ENCODE assay signal across 8 mouse cellular contexts in the genomic region with DNA sequence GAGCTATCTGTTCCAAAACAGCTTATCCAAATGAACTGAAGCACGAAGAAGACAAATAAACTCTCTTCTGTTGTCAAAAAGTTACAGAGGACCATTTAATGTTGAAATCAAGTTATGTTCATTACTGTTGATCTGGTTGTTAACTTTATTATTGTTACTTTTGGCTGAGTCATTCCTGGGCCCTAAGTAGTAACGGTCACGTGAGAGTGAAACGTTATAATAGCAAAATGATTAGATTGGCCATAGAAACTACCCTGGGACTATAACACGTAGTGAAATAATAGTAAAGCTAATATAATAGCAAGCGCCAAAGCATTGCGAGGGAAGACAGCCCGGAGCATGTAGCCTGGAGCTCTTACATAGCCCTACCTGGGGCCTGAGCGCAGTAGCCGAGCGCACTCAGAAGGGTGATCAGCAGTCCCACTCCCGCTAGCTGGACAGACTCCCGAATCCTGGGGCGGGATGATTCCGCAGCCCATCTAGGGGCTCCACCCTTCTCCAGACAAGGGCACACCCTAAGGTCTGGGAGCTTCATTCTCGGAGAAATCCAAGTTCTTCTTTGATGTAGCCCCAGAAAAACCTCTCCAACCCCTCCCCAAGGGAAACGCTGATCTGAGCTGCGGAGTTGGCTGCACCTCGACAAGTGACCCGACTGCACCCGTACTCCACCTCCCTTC. TPM values are rescaled to one million over a fixed set of nuclear protein-coding genes. Genes with fewer than 3 reads are reported as not detected.
DNase-seq lines count a peak whose midpoint lies in the region; ATAC-seq and TF ChIP-seq lines count a peak whose summit lies in the region.

A gene (minus strand): TSS at position 630 of the 677 bp plus-strand sequence.

- no peaks in the 10 kb centered on the region for H3K9me3 ChIP-seq in neural tube, embryonic 11.5 days (ENCODE audit: control insufficient read depth, low read length)
- no peaks in the 10 kb centered on the region for H3K9me3 ChIP-seq in embryonic facial prominence, embryonic 10.5 days
- peaks cover under 1% of the 10 kb centered on the region; the same call in 1 of the 2 replicates for H3K9me3 ChIP-seq in kidney, embryonic 14.5 days (ENCODE audit: control insufficient read depth, low read length)
- no peaks in the 10 kb centered on the region for H3K9me3 ChIP-seq in liver, embryonic 16.5 days (replicated peaks; ENCODE audit: control insufficient read depth, low read length)

- H3K27ac ChIP-seq in neural tube, embryonic 11.5 days (ENCODE audit: low read depth, low read length) = no peak within 1 kb of the TSS
- H3K27ac ChIP-seq in embryonic facial prominence, embryonic 10.5 days (replicated peaks) = peak within 1 kb of the TSS; percentile 80
- H3K27ac ChIP-seq in heart, adult 2 months = peak within 1 kb of the TSS; percentile 80
- peak within 1 kb of the TSS; percentile 76; the same call in 1 of the 2 replicates for H3K27ac ChIP-seq in kidney, embryonic 14.5 days (ENCODE audit: low read depth, low read length)
- H3K27ac ChIP-seq in liver, embryonic 16.5 days (ENCODE audit: low read length) = no peak within 1 kb of the TSS

- no peaks in the 10 kb centered on the region for H3K27me3 ChIP-seq in neural tube, embryonic 11.5 days (ENCODE audit: control insufficient read depth, insufficient read depth, low read length)
- H3K27me3 ChIP-seq in embryonic facial prominence, embryonic 10.5 days (replicated peaks; ENCODE audit: low read depth, poor library complexity, severe bottlenecking) = peaks cover 24% of the 10 kb centered on the region
- H3K27me3 ChIP-seq in heart, adult 2 months (ENCODE audit: control insufficient read depth, insufficient read depth, low read length) = no peaks in the 10 kb centered on the region
- H3K27me3 ChIP-seq in kidney, embryonic 14.5 days (ENCODE audit: control insufficient read depth, insufficient read depth, low read length) = no peaks in the 10 kb centered on the region
- peaks cover 7% of the 10 kb centered on the region for H3K27me3 ChIP-seq in liver, embryonic 16.5 days (ENCODE audit: control insufficient read depth, insufficient read depth, low read depth, low read length)

- ATAC-seq in neural tube, embryonic 11.5 days (ENCODE audit: insufficient read depth, low FRiP score, low TSS enrichment) = peak; percentile 73; the same call in 1 of the 2 replicates
- ATAC-seq in kidney, embryonic 14.5 days (ENCODE audit: low FRiP score, low TSS enrichment) = peak; percentile 84
- ATAC-seq in liver, embryonic 16.5 days (ENCODE audit: low read depth) = peak; percentile 64
- ATAC-seq in neutrophil, adult 5-6 weeks (ENCODE audit: extremely low read depth, insufficient number of reproducible peaks, low FRiP score, poor library complexity, severe bottlenecking) = no peak

- H3K4me3 ChIP-seq in neural tube, embryonic 11.5 days (ENCODE audit: low read depth, low read length) = peak within 1 kb of the TSS; percentile 42
- peak within 1 kb of the TSS; percentile 65 for H3K4me3 ChIP-seq in embryonic facial prominence, embryonic 10.5 days
- H3K4me3 ChIP-seq in heart, adult 2 months = peak within 1 kb of the TSS; percentile 61
- H3K4me3 ChIP-seq in kidney, embryonic 14.5 days (ENCODE audit: low read length) = peak within 1 kb of the TSS; percentile 55
- peak within 1 kb of the TSS; percentile 61 for H3K4me3 ChIP-seq in liver, embryonic 16.5 days (ENCODE audit: low read depth, low read length)

- no peak for TF ChIP-seq EP300 in heart, adult 2 months (IDR thresholded peaks at IDR 0.05; ENCODE audit: insufficient read depth, low read depth, low read length)

- no peak for DNase-seq in neural tube, embryonic 11.5 days (ENCODE audit: low spot score)
- DNase-seq in neural tube, embryonic 10.5 days (ENCODE audit: extremely low spot score, low spot score) = no peak
- no peak for DNase-seq in embryonic facial prominence, embryonic 10.5 days (ENCODE audit: low spot score)
- DNase-seq in heart, adult 2 months = peak; percentile 73 to 75
- DNase-seq in right cerebral cortex, adult 2 months (ENCODE audit: low spot score in 2 of 2) = no peak

- H3K79me2 ChIP-seq in heart, adult 2 months (replicated peaks; ENCODE audit: control insufficient read depth, insufficient read depth, low read length) = no peaks in the 10 kb centered on the region

- no peaks in the 10 kb centered on the region for H3K4me1 ChIP-seq in neural tube, embryonic 11.5 days (ENCODE audit: control insufficient read depth, insufficient read depth, low read length)
- peaks cover 20% of the 10 kb centered on the region for H3K4me1 ChIP-seq in embryonic facial prominence, embryonic 10.5 days
- peaks cover 5% of the 10 kb centered on the region for H3K4me1 ChIP-seq in heart, adult 2 months (ENCODE audit: control insufficient read depth, insufficient read depth, low read length)
- H3K4me1 ChIP-seq in kidney, embryonic 14.5 days (ENCODE audit: control insufficient read depth, insufficient read depth, low read length) = peaks cover 8% of the 10 kb centered on the region; the same call in 1 of the 2 replicates
- peaks cover 7% of the 10 kb centered on the region for H3K4me1 ChIP-seq in liver, embryonic 16.5 days (ENCODE audit: control insufficient read depth, low read depth, low read length)

- no peak for TF ChIP-seq POLR2A in heart, adult 2 months (IDR thresholded peaks at IDR 0.05; ENCODE audit: insufficient read depth, low read depth, low read length)

- 9% methylated on average over 21 of the region's 21 CpGs for WGBS in neural tube, embryonic 11.5 days
- 9% methylated on average over 21 of the region's 21 CpGs for WGBS in embryonic facial prominence, embryonic 10.5 days
- 9% methylated on average over 21 of the region's 21 CpGs for WGBS in heart, adult 2 months
- 6% methylated on average over 21 of the region's 21 CpGs for WGBS in kidney, embryonic 14.5 days
- 12% methylated on average over 21 of the region's 21 CpGs for WGBS in liver, embryonic 16.5 days (ENCODE audit: insufficient replicate concordance)

- intact Hi-C loops in heart, adult 2 months (cut with DNase I) = loop anchor here (5.0 kb wide), 2 partner anchors 71 to 121 kb away; a partner anchor contains a TSS

- H3K36me3 ChIP-seq in neural tube, embryonic 11.5 days (ENCODE audit: control insufficient read depth, insufficient read depth, low read length) = no peaks in the 10 kb centered on the region
- H3K36me3 ChIP-seq in embryonic facial prominence, embryonic 10.5 days (replicated peaks) = no peaks in the 10 kb centered on the region
- H3K36me3 ChIP-seq in heart, adult 2 months (ENCODE audit: control insufficient read depth, insufficient read depth, low read length) = no peaks in the 10 kb centered on the region
- H3K36me3 ChIP-seq in kidney, embryonic 14.5 days (ENCODE audit: control insufficient read depth, insufficient read depth, low read length) = no peaks in the 10 kb centered on the region
- no peaks in the 10 kb centered on the region for H3K36me3 ChIP-seq in liver, embryonic 16.5 days (ENCODE audit: control insufficient read depth, insufficient read depth)

- no peak for TF ChIP-seq CTCF in heart, adult 2 months (IDR thresholded peaks at IDR 0.05)

- peak within 1 kb of the TSS; percentile 76 for H3K4me2 ChIP-seq in neural tube, embryonic 11.5 days (ENCODE audit: low read depth)
- peak within 1 kb of the TSS; percentile 84 for H3K4me2 ChIP-seq in kidney, embryonic 14.5 days (replicated peaks; ENCODE audit: low read depth, low read length)
- peak within 1 kb of the TSS; percentile 77 for H3K4me2 ChIP-seq in liver, embryonic 16.5 days (ENCODE audit: low read depth, low read length)

- H3K9ac ChIP-seq in neural tube, embryonic 11.5 days (ENCODE audit: low read length) = peak within 1 kb of the TSS; percentile 19; the same call in 1 of the 2 replicates
- H3K9ac ChIP-seq in heart, adult 2 months (ENCODE audit: low read depth, low read length) = peak within 1 kb of the TSS; percentile 72
- peak within 1 kb of the TSS; percentile 65 for H3K9ac ChIP-seq in kidney, embryonic 14.5 days (ENCODE audit: low read depth, low read length)
- H3K9ac ChIP-seq in liver, embryonic 16.5 days (ENCODE audit: low read depth, low read length) = peak within 1 kb of the TSS; percentile 54

RNA-seq across cellular contexts. Expression of the gene that starts here (rescaled TPM):
- 57.1 and 61.6 TPM in 2 replicates for polyA plus RNA-seq in neural tube, embryonic 11.5 days (2014; fragmentation: Nextera tagmentation; extraction: Ambion mirVana)
- 47.3 and 50.6 TPM in 2 replicates for polyA plus RNA-seq in embryonic facial prominence, embryonic 10.5 days (2016; fragmentation: Nextera tagmentation; extraction: Ambion mirVana)
- total RNA-seq in heart, adult 2 months (2021) = 10 to 100 TPM; 19.3 to 20.0 TPM
- 9.7 and 11.0 TPM in 2 replicates for polyA plus RNA-seq in heart, adult 2 months (2012; rRNA removed)
- 57.7 and 89.4 TPM in 2 replicates for polyA plus RNA-seq in kidney, embryonic 14.5 days (2014; fragmentation: Nextera tagmentation; extraction: Ambion mirVana)
- 43.3 and 48.8 TPM in 2 replicates for polyA plus RNA-seq in liver, embryonic 16.5 days (2015; fragmentation: Nextera tagmentation; extraction: Ambion mirVana)
- total RNA-seq in neutrophil, adult 5-6 weeks (2017) = 32.4 TPM in 2 replicates

Comparison
In these comparisons a context has a peak if more than half of its experiments do, and no peak if none do; other contexts are left out.
1. DNase-seq: peak in heart, adult 2 months (2 of 2); none in neural tube, embryonic 11.5 days (single experiment), neural tube, embryonic 10.5 days (single experiment), embryonic facial prominence, embryonic 10.5 days (single experiment) and right cerebral cortex, adult 2 months (0 of 2).
2. H3K27ac ChIP-seq: peak in embryonic facial prominence, embryonic 10.5 days (single experiment), heart, adult 2 months (single experiment) and kidney, embryonic 14.5 days (single experiment); none in neural tube, embryonic 11.5 days (single experiment) and liver, embryonic 16.5 days (single experiment).
3. H3K9ac ChIP-seq: peak in every context shown above with its lines; median percentile 72 in heart, adult 2 months; 65 in kidney, embryonic 14.5 days; 54 in liver, embryonic 16.5 days; 19 in neural tube, embryonic 11.5 days.
4. Peak in every context shown above with its lines, with median percentiles within 50 percentile points of each other: H3K4me2 ChIP-seq and H3K4me3 ChIP-seq.